Mouse (Mus musculus) embryo, embryonic 9.5 days (tissue): Measurements from ENCODE around the gene Cyp2d22.
A peak's percentile ranks its signal among the peaks of the same experiment; 100 is the strongest.

Source experiments
- DNase-seq: peaks from one replicate; pipeline ENCODE4 v3.0.0-alpha.2; 2017; ENCODE audit errors: extremely low spot score

The Cyp2d22 gene

GRCm38 (mm10) chr15:82346580-82347302 lies 33.3 kb downstream of the Cyp2d22 start:
- DNase-seq = no peak

GRCm38 (mm10) chr15:82345820-82346470 lies 34.1 kb downstream of the Cyp2d22 start:
- peak; percentile 99 for DNase-seq

GRCm38 (mm10) chr15:82344971-82345370 lies 35.1 kb downstream of the Cyp2d22 start:
- DNase-seq = no peak

GRCm38 (mm10) chr15:82343368-82344287 lies 36.4 kb downstream of the Cyp2d22 start:
- DNase-seq = no peak

- no peak for DNase-seq
Observed at GRCm38 (mm10) chr15:82342543-82342935, 37.5 kb downstream of the Cyp2d22 start.

GRCm38 (mm10) chr15:82341675-82342542 lies 38.2 kb downstream of the Cyp2d22 start:
- DNase-seq = no peak

GRCm38 (mm10) chr15:82341036-82341501 lies 39.0 kb downstream of the Cyp2d22 start:
- peak; percentile 55 for DNase-seq

GRCm38 (mm10) chr15:82340414-82341035 lies 39.5 kb downstream of the Cyp2d22 start:
- no peak for DNase-seq

GRCm38 (mm10) chr15:82339634-82340254 lies 40.3 kb downstream of the Cyp2d22 start:
- DNase-seq = no peak

- no peak for DNase-seq
Observed at GRCm38 (mm10) chr15:82339150-82339549, 40.9 kb downstream of the Cyp2d22 start.

GRCm38 (mm10) chr15:82338593-82339112 lies 41.4 kb downstream of the Cyp2d22 start, which contains the start of the genes Naga, Pheta2 and Smdt1:
Gene Naga, minus strand, starts transcription at chr15:82338925.
Gene Pheta2, plus strand, starts transcription at chr15:82338942.
Gene Smdt1, plus strand, starts transcription at chr15:82338959.
- peak; percentile 98 for DNase-seq

GRCm38 (mm10) chr15:82337875-82338274 lies 42.2 kb downstream of the Cyp2d22 start:
- no peak for DNase-seq

GRCm38 (mm10) chr15:82336629-82337028 lies 43.4 kb downstream of the Cyp2d22 start:
- no peak for DNase-seq

GRCm38 (mm10) chr15:82335194-82335593 lies 44.9 kb downstream of the Cyp2d22 start:
- no peak for DNase-seq

- no peak for DNase-seq
Observed at GRCm38 (mm10) chr15:82325382-82325781, 54.7 kb downstream of the Cyp2d22 start.

GRCm38 (mm10) chr15:82322195-82322594 lies 57.9 kb downstream of the Cyp2d22 start:
- no peak for DNase-seq
